Comparison of ENCODE assay signal across 9 mouse cellular contexts in the genomic region with DNA sequence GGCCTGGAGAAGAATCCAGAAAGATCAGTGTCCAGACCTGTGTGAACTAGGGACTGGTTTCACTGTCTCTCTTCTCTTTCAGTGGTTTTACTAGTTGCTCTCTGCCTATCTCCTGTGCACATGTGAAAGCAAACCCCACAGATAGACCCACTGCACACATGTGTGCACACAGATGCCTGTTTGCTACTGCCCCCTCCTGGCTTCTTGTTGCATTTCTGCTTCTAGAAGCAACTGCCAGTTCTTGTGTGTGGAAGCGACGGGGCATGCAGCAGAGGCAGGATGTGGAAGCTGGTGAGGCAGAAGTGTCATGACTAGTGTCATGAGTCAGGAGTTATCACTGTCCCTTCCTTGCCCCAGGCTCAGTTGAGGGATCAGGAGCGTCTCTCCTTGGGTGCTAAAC. TPM values are rescaled to one million over a fixed set of nuclear protein-coding genes. Genes with fewer than 3 reads are reported as not detected.
DNase-seq lines count a peak whose midpoint lies in the region; ATAC-seq and TF ChIP-seq lines count a peak whose summit lies in the region.
"Had no signal": no experiment of that assay in that cellular context is flagged by ENCODE, and none has a peak within 500 bp of the region (broad histone marks: within the 10 kb centered on the region; RNA-seq: fewer than 3 reads in every experiment).

No protein-coding gene starts in this region.

- no peak overlapping the region for H3K27ac ChIP-seq in gastrocnemius, adult 2 months
- H3K27ac ChIP-seq in neural tube, embryonic 15.5 days (replicated peaks) = no peak overlapping the region
- peak overlapping the region; percentile 39; the same call in 1 of the 2 replicates for H3K27ac ChIP-seq in liver, embryonic 12.5 days
- H3K27ac ChIP-seq in stomach, postnatal 0 days (replicated peaks) = no peak overlapping the region

- H3K36me3 ChIP-seq in neural tube, embryonic 15.5 days = no peaks in the 10 kb centered on the region
- H3K36me3 ChIP-seq in liver, embryonic 12.5 days = peaks cover 68% of the 10 kb centered on the region
- 0 out of 2 replicates have a peak, but pooled peaks cover 3% of the 10 kb centered on the region for H3K36me3 ChIP-seq in stomach, postnatal 0 days (ENCODE audit: control insufficient read depth, insufficient read depth, low read length)

- 69% methylated on average over 3 of the region's 3 CpGs for WGBS in neural tube, embryonic 15.5 days
- whole genome bisulfite sequencing in liver, embryonic 12.5 days (ENCODE audit: insufficient replicate concordance) = 38% methylated on average over 3 of the region's 3 CpGs
- WGBS in stomach, postnatal 0 days = 63% methylated on average over 3 of the region's 3 CpGs

- no peak for ATAC-seq in neural tube, embryonic 15.5 days (ENCODE audit: low FRiP score)
- peak; percentile 53 for ATAC-seq in common myeloid progenitor, adult 5-6 weeks (replicated peaks; ENCODE audit: low read depth, poor library complexity, severe bottlenecking)
- no peak for ATAC-seq in liver, embryonic 12.5 days
- ATAC-seq in stomach, postnatal 0 days (ENCODE audit: low FRiP score, low TSS enrichment) = no peak

- no peak overlapping the region for H3K4me3 ChIP-seq in gastrocnemius, adult 2 months
- no peak overlapping the region for H3K4me3 ChIP-seq in neural tube, embryonic 15.5 days (replicated peaks)
- no peak overlapping the region for H3K4me3 ChIP-seq in liver, embryonic 12.5 days
- no peak overlapping the region for H3K4me3 ChIP-seq in stomach, postnatal 0 days (ENCODE audit: low read depth, low read length)

- peaks cover 6% of the 10 kb centered on the region; the same call in 1 of the 2 replicates for H3K4me1 ChIP-seq in neural tube, embryonic 15.5 days
- peaks cover 51% of the 10 kb centered on the region for H3K4me1 ChIP-seq in liver, embryonic 12.5 days
- no peaks in the 10 kb centered on the region for H3K4me1 ChIP-seq in stomach, postnatal 0 days (replicated peaks; ENCODE audit: control insufficient read depth, insufficient read depth)

- intact Hi-C loops in gastrocnemius, adult 2 months (cut with DNase I) = no loop called here

- no peak for DNase-seq in gastrocnemius, adult 2 months
- no peak for DNase-seq in gastrocnemius, adult 8-10 months (ENCODE audit: low spot score in 2 of 2)
- peak; percentile 32 for DNase-seq in neural tube, embryonic 10.5 days (ENCODE audit: extremely low spot score, low spot score)
- peak; percentile 35 for DNase-seq in stomach, postnatal 0 days (ENCODE audit: low spot score)
- DNase-seq in urinary bladder, postnatal 25 days (ENCODE audit: low spot score) = no peak

- H3K27me3 ChIP-seq in neural tube, embryonic 15.5 days (replicated peaks) = no peaks in the 10 kb centered on the region
- no peaks in the 10 kb centered on the region for H3K27me3 ChIP-seq in liver, embryonic 12.5 days (replicated peaks)
- no peaks in the 10 kb centered on the region for H3K27me3 ChIP-seq in stomach, postnatal 0 days (ENCODE audit: control insufficient read depth, insufficient read depth, low read length)

- H3K4me2 ChIP-seq in neural tube, embryonic 15.5 days = no peak overlapping the region
- H3K4me2 ChIP-seq in liver, embryonic 12.5 days = no peak overlapping the region
- no peak overlapping the region for H3K4me2 ChIP-seq in stomach, postnatal 0 days (replicated peaks; ENCODE audit: low read depth)

- no peak overlapping the region for H3K9ac ChIP-seq in neural tube, embryonic 15.5 days (replicated peaks)
- no peak overlapping the region for H3K9ac ChIP-seq in liver, embryonic 12.5 days
- H3K9ac ChIP-seq in stomach, postnatal 0 days (ENCODE audit: low read length) = no peak overlapping the region

- no peaks in the 10 kb centered on the region for H3K9me3 ChIP-seq in neural tube, embryonic 15.5 days (replicated peaks)
- H3K9me3 ChIP-seq in liver, embryonic 12.5 days (replicated peaks) = no peaks in the 10 kb centered on the region
- H3K9me3 ChIP-seq in stomach, postnatal 0 days (ENCODE audit: control insufficient read depth, low read length) = no peaks in the 10 kb centered on the region

- TF ChIP-seq CTCF in gastrocnemius, adult 2 months (IDR thresholded peaks at IDR 0.05) = peak; percentile 56
- TF ChIP-seq CTCF in stomach, postnatal 0 days (IDR thresholded peaks at IDR 0.05; ENCODE audit: low read depth) = peak; percentile 72

- no peak for TF ChIP-seq EP300 in stomach, postnatal 0 days (optimal IDR thresholded peaks at IDR 0.05)

RNA-seq across cellular contexts. Expression of gene Orm2, which starts 9.6 kb away (rescaled TPM):
- not detected for total RNA-seq in gastrocnemius, adult 2 months (2021)
- 1 to 10 TPM in 1 of 4 experiments, not detected in 3; 1.3 TPM for total RNA-seq in gastrocnemius, adult 8-10 months (2022)
- not detected in 2 replicates for polyA plus RNA-seq in neural tube, embryonic 15.5 days (2015; fragmentation: Nextera tagmentation; extraction: Ambion mirVana)
- total RNA-seq in common myeloid progenitor, adult 5-6 weeks (2017) = not detected in 2 replicates
- not detected in 2 replicates for polyA plus RNA-seq in liver, embryonic 12.5 days (2016; fragmentation: Nextera tagmentation; extraction: Ambion mirVana)
- not detected in 2 replicates for polyA plus RNA-seq in stomach, postnatal 0 days (2015; fragmentation: Nextera tagmentation; extraction: Ambion mirVana)
- polyA plus RNA-seq: heart, embryonic 14.5 days had no signal

RNA-seq across cellular contexts. Expression of gene Orm3, which starts 15.9 kb away (rescaled TPM):
- total RNA-seq in gastrocnemius, adult 2 months (2021) = not detected
- not detected for total RNA-seq in gastrocnemius, adult 8-10 months (2022)
- polyA plus RNA-seq in neural tube, embryonic 15.5 days (2015; fragmentation: Nextera tagmentation; extraction: Ambion mirVana) = not detected in 2 replicates
- not detected in 2 replicates for total RNA-seq in common myeloid progenitor, adult 5-6 weeks (2017)
- not detected in 2 replicates for polyA plus RNA-seq in liver, embryonic 12.5 days (2016; fragmentation: Nextera tagmentation; extraction: Ambion mirVana)
- not detected in 2 replicates for polyA plus RNA-seq in stomach, postnatal 0 days (2015; fragmentation: Nextera tagmentation; extraction: Ambion mirVana)
- polyA plus RNA-seq: heart, embryonic 14.5 days had no signal

RNA-seq across cellular contexts. Expression of gene Orm1, which starts 27.5 kb away (rescaled TPM):
- 1 to 10 TPM in 1 of 2 experiments, not detected in 1; 1.3 TPM for total RNA-seq in gastrocnemius, adult 2 months (2021)
- total RNA-seq in gastrocnemius, adult 8-10 months (2022) = 1 to 10 TPM in 3 of 4 experiments, not detected in 1; 1.8 to 4.2 (median 2.1) TPM
- not detected in 2 replicates for polyA plus RNA-seq in neural tube, embryonic 15.5 days (2015; fragmentation: Nextera tagmentation; extraction: Ambion mirVana)
- 2.6 TPM in 1 of 2 replicates, not detected in the other for total RNA-seq in common myeloid progenitor, adult 5-6 weeks (2017)
- polyA plus RNA-seq in liver, embryonic 12.5 days (2016; fragmentation: Nextera tagmentation; extraction: Ambion mirVana) = not detected in 2 replicates
- 16.3 and 17.4 TPM in 2 replicates for polyA plus RNA-seq in stomach, postnatal 0 days (2015; fragmentation: Nextera tagmentation; extraction: Ambion mirVana)
- polyA plus RNA-seq: heart, embryonic 14.5 days had no signal

RNA-seq across cellular contexts. Expression of gene Akna, which starts 31.3 kb away (rescaled TPM):
- 1 to 10 TPM in 1 of 2 experiments, under 1 TPM in 1; 0.97 to 1.8 TPM for total RNA-seq in gastrocnemius, adult 2 months (2021)
- 1 to 10 TPM in 2 of 4 experiments, under 1 TPM in 2; 0.68 to 1.4 (median 0.96) TPM for total RNA-seq in gastrocnemius, adult 8-10 months (2022)
- polyA plus RNA-seq in neural tube, embryonic 15.5 days (2015; fragmentation: Nextera tagmentation; extraction: Ambion mirVana) = 3.1 and 7.3 TPM in 2 replicates
- total RNA-seq in common myeloid progenitor, adult 5-6 weeks (2017) = 10.0 and 13.8 TPM in 2 replicates
- 5.4 and 5.7 TPM in 2 replicates for polyA plus RNA-seq in liver, embryonic 12.5 days (2016; fragmentation: Nextera tagmentation; extraction: Ambion mirVana)
- 2.0 and 2.2 TPM in 2 replicates for polyA plus RNA-seq in stomach, postnatal 0 days (2015; fragmentation: Nextera tagmentation; extraction: Ambion mirVana)

Comparison
In these comparisons a context has a peak if more than half of its experiments do, and no peak if none do; other contexts are left out.
1. DNase-seq: peak in neural tube, embryonic 10.5 days (single experiment) and stomach, postnatal 0 days (single experiment); none in gastrocnemius, adult 2 months (single experiment), gastrocnemius, adult 8-10 months (0 of 2) and urinary bladder, postnatal 25 days (single experiment).